Mouse (Mus musculus): ENCODE results near the gene Taok1.

DNA sequence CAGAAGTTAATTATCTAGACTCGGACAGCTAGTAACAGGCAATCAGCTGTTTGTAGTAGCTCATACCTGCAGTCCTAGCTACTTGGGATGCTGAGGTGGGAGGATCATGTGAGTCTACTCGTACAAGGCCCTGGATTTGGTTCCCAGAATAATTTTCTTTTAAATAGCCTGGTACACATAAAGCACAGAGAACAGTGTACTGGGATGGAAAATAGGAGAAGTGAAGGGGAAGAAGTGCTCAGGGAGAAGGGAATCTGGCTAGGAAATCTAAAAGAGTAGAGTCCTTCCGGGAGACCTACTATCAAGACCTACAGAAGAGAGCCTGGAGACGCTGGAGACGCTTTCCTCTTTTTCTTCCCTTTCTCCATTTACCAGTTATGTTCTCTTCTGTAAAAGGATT, 16.4 kb upstream of the Taok1 start:
- TF ChIP-seq POLR2A (IDR thresholded peaks at IDR 0.05; ENCODE audit: low read depth, low read length): no peak
- no peak for TF ChIP-seq CTCF (conservative IDR thresholded peaks at IDR 0.05; ENCODE audit: insufficient read depth, insufficient read length, low read depth, low read length)
